Mouse (Mus musculus) MEL (cell line): Measurements from ENCODE around the gene Eaf1. TPM values are rescaled to one million over a fixed set of nuclear protein-coding genes. Genes with fewer than 3 reads are reported as not detected.

Source experiments
- DNase-seq: peaks from one replicate; pipeline ENCODE4 v3.0.0; 2011; ENCODE audit warnings: low read depth, low spot score
- H3K27ac ChIP-seq: 2 replicates; pipeline ENCODE4 v1.5.1; 2012; ENCODE audit warnings: low read depth, mild to moderate bottlenecking, control low read depth, low read length, moderate library complexity; ENCODE audit not compliant: control insufficient read depth
- H3K27me3 ChIP-seq, 2 experiments: fragments of 150-350 bp in 1 of 2; sonication (generic) in 1 of 2; 2 replicates each; pipeline ENCODE4 v1.6.1; 2012; ENCODE audit warnings: low read length in 2 of 2, mild to moderate bottlenecking in 2 of 2, improper control_type of control experiment in 1 of 2, moderate library complexity in 1 of 2; ENCODE audit not compliant: insufficient read depth in 2 of 2, control insufficient read depth in 1 of 2
- H3K36me3 ChIP-seq, 2 experiments: 2 replicates each; pipeline ENCODE4 v1.6.1; 2012 to 2014; ENCODE audit warnings: low read length in 2 of 2, improper control_type of control experiment in 1 of 2, inconsistent platforms in 1 of 2, mild to moderate bottlenecking in 1 of 2; ENCODE audit not compliant: insufficient read depth in 2 of 2, control insufficient read depth in 1 of 2
- H3K4me1 ChIP-seq, 2 experiments: fragments of 150-350 bp in 1 of 2; sonication (generic) in 1 of 2; 2 replicates each; pipeline ENCODE4 v1.6.1; 2012; ENCODE audit warnings: low read length in 2 of 2, improper control_type of control experiment in 1 of 2, mild to moderate bottlenecking in 1 of 2; ENCODE audit not compliant: insufficient read depth in 2 of 2, control insufficient read depth in 1 of 2
- H3K4me3 ChIP-seq, 2 experiments: fragments of 150-350 bp in 1 of 2; sonication (generic) in 1 of 2; 2 replicates each; pipeline ENCODE4 v1.5.1; 2012; ENCODE audit warnings: low read depth in 2 of 2, low read length in 2 of 2, mild to moderate bottlenecking in 2 of 2, moderate library complexity in 2 of 2, control low read depth in 1 of 2, improper control_type of control experiment in 1 of 2; ENCODE audit not compliant: control insufficient read depth in 1 of 2, insufficient read depth in 1 of 2
- H3K79me2 ChIP-seq: 2 replicates; pipeline ENCODE4 v1.6.1; 2012; ENCODE audit warnings: mild to moderate bottlenecking, low read length, moderate library complexity; ENCODE audit not compliant: control insufficient read depth, poor library complexity, insufficient read depth
- H3K9ac ChIP-seq: 2 replicates; pipeline ENCODE4 v1.6.1; 2012; ENCODE audit warnings: low read depth, mild to moderate bottlenecking, control low read depth, low read length, moderate library complexity; ENCODE audit not compliant: control insufficient read depth, poor library complexity, severe bottlenecking
- H3K9me3 ChIP-seq: fragments of 150-350 bp; sonication (generic); replicated peaks from 2 replicates; pipeline ENCODE4 v1.6.1; 2012; ENCODE audit warnings: mild to moderate bottlenecking, low read length, improper control_type of control experiment, moderate library complexity; ENCODE audit not compliant: insufficient read depth
- CHD1 ChIP-seq: IDR thresholded peaks from 2 replicates; pipeline ENCODE4 v1.6.1; 2012; ENCODE audit warnings: low read depth, mild to moderate bottlenecking, inconsistent platforms, low read length, improper control_type of control experiment
- ELF1 ChIP-seq: IDR thresholded peaks from 2 replicates; pipeline ENCODE4 v1.6.1; 2014; ENCODE audit warnings: low read depth, mild to moderate bottlenecking, inconsistent platforms, low read length, improper control_type of control experiment, moderate library complexity
- ETS1 ChIP-seq: IDR thresholded peaks from 2 replicates; pipeline ENCODE4 v1.6.1; 2012; ENCODE audit warnings: low read depth, mild to moderate bottlenecking, inconsistent platforms, low read length, improper control_type of control experiment, moderate library complexity
- GATA1 ChIP-seq: IDR thresholded peaks from 2 replicates; pipeline ENCODE4 v1.6.1; 2011; ENCODE audit warnings: low read depth, low read length, improper control_type of control experiment
- KAT2A ChIP-seq: conservative IDR thresholded peaks from 2 replicates; pipeline ENCODE4 v1.6.1; 2012; ENCODE audit warnings: low read depth, low read length, improper control_type of control experiment, inconsistent platforms
- MAX ChIP-seq: IDR thresholded peaks from 2 replicates; pipeline ENCODE4 v1.6.1; 2011; ENCODE audit warnings: low read length, improper control_type of control experiment
- MAZ ChIP-seq: IDR thresholded peaks from 2 replicates; pipeline ENCODE4 v1.6.1; 2012; ENCODE audit warnings: low read depth, mild to moderate bottlenecking, inconsistent platforms, low read length, improper control_type of control experiment
- POLR2AphosphoS5 ChIP-seq: IDR thresholded peaks from 2 replicates; pipeline ENCODE4 v1.6.1; 2012; ENCODE audit warnings: low read depth, borderline replicate concordance, mild to moderate bottlenecking, inconsistent platforms, low read length, moderate library complexity, mixed read lengths
- RCOR1 ChIP-seq: IDR thresholded peaks from 2 replicates; pipeline ENCODE4 v1.6.1; 2012; ENCODE audit warnings: low read depth, mild to moderate bottlenecking, inconsistent platforms, low read length, improper control_type of control experiment
- TAL1 ChIP-seq: IDR thresholded peaks from 2 replicates; pipeline ENCODE4 v1.6.1; 2012; ENCODE audit warnings: mild to moderate bottlenecking, inconsistent platforms, low read length, moderate library complexity, mixed read lengths
- TCF12 ChIP-seq: IDR thresholded peaks from 2 replicates; pipeline ENCODE4 v1.6.1; 2014; ENCODE audit warnings: low read depth, mild to moderate bottlenecking, inconsistent platforms, low read length, improper control_type of control experiment, moderate library complexity
- USF1 ChIP-seq: IDR thresholded peaks from 2 replicates; pipeline ENCODE4 v1.6.1; 2014; ENCODE audit warnings: low read depth, mild to moderate bottlenecking, inconsistent platforms, low read length, improper control_type of control experiment, moderate library complexity
- USF2 ChIP-seq, 2 experiments: IDR thresholded peaks; 2 replicates each; pipeline ENCODE4 v1.6.1; 2011 to 2012; ENCODE audit warnings: improper control_type of control experiment in 2 of 2, low read length in 2 of 2, borderline replicate concordance in 1 of 2, inconsistent platforms in 1 of 2, low read depth in 1 of 2, mild to moderate bottlenecking in 1 of 2; ENCODE audit not compliant: insufficient read depth in 1 of 2
- ZKSCAN1 ChIP-seq: IDR thresholded peaks from 2 replicates; pipeline ENCODE4 v1.6.1; 2012; ENCODE audit warnings: low read depth, mild to moderate bottlenecking, inconsistent platforms, low read length, improper control_type of control experiment, moderate library complexity
- ZNF384 ChIP-seq: IDR thresholded peaks from 2 replicates; pipeline ENCODE4 v1.6.1; 2012; ENCODE audit warnings: low read depth, mild to moderate bottlenecking, inconsistent platforms, low read length, improper control_type of control experiment
- polyA plus RNA-seq, 2 experiments: library from polyadenylated mRNA; stranded (reverse) in 1 of 2; unstranded in 1 of 2; fragments of >175 nt in 1 of 2; fragments of >200 nt in 1 of 2; gene quantifications; 2 replicates each; pipeline versions ENCODE4 v1.2.1 to v1.2.4; 2012; ENCODE audit warnings: low replicate concordance in 2 of 2, low read depth in 1 of 2; ENCODE audit not compliant: insufficient read length in 2 of 2, insufficient read depth in 1 of 2, missing spikeins in 1 of 2
- total RNA-seq: library from RNA; depleted of rRNA; stranded (reverse); fragments of 300-350 nt; gene quantifications from 2 replicates; pipeline ENCODE4 v1.2.3, GENCODE M21; 2012; rRNA removed

The Eaf1 gene
- total and polyA plus RNA-seq, 3 experiments = 50.6 to 67.2 TPM; not detected in 1

GRCm38 (mm10) chr14:31557784-31558183, 63.6 kb downstream of the Eaf1 start:
- Histone ChIP-seq H3K9me3 (no peaks in the 10 kb centered on the region), H3K4me3 (no peak overlapping the region), H3K4me1 (peaks cover 0 to 10% of the 10 kb centered on the region in 2 experiments; a peak in 2 of 4 replicates), H3K79me2 (no peaks in the 10 kb centered on the region), H3K27me3 (peaks cover 0 to 3% of the 10 kb centered on the region in 2 experiments; a peak in 2 of 4 replicates), H3K9ac (no peak overlapping the region), H3K27ac (no peak overlapping the region), H3K36me3 (peaks cover 0 to 4% of the 10 kb centered on the region in 2 experiments; a peak in 2 of 4 replicates)
- DNase-seq = no peak
- TF ChIP-seq CHD1 = no peak
- no peak for TF ChIP-seq TAL1
- no peak for TF ChIP-seq POLR2AphosphoS5
- no peak for TF ChIP-seq MAX
- no peak for TF ChIP-seq GATA1
- no peak for TF ChIP-seq USF2 (IDR thresholded peaks at IDR 0.05; ENCODE audit: borderline replicate concordance in 1 of 2, insufficient read depth in 1 of 2, low read depth in 1 of 2, low read length in 2 of 2)
- TF ChIP-seq ZKSCAN1 = no peak
- no peak for TF ChIP-seq MAZ
- TF ChIP-seq KAT2A = no peak
- no peak for TF ChIP-seq ETS1

- Histone ChIP-seq H3K4me3 (no peak overlapping the region), H3K9me3 (no peaks in the 10 kb centered on the region), H3K27ac (no peak overlapping the region), H3K9ac (no peak overlapping the region), H3K79me2 (no peaks in the 10 kb centered on the region), H3K36me3 (peaks cover 0 to 4% of the 10 kb centered on the region in 2 experiments; a peak in 2 of 4 replicates), H3K4me1 (peaks cover 0 to 10% of the 10 kb centered on the region in 2 experiments; a peak in 2 of 4 replicates), H3K27me3 (no peaks in the 10 kb centered on the region; a peak in 2 of 4 replicates)
- TF ChIP-seq ELF1 (no peak), ETS1 (no peak), CHD1 (no peak), USF1 (no peak), ZNF384 (no peak), RCOR1 (no peak), TCF12 (no peak)
- DNase-seq = no peak
These were observed 65.0 kb downstream of the Eaf1 start for GRCm38 (mm10) chr14:31559216-31559615.

Other genes with a start within 250 kb of the Eaf1 start
- 6.0 and 6.7 TPM in 2 replicates for gene Phf7, start 243.1 kb upstream of the Eaf1 start, total RNA-seq
- 1 to 10 TPM in 1 of 2 experiments, not detected in 1; 7.6 TPM for gene Phf7, start 243.1 kb upstream of the Eaf1 start, polyA plus RNA-seq
- gene Bap1, start 242.9 kb upstream of the Eaf1 start, total RNA-seq = 70.1 and 85.4 TPM in 2 replicates
- gene Bap1, start 242.9 kb upstream of the Eaf1 start, polyA plus RNA-seq = 100 to 1,000 TPM; 112 to 177 TPM
- gene Dnah1, start 170.5 kb upstream of the Eaf1 start, total RNA-seq = 0.03 and 0.04 TPM in 2 replicates
- gene Dnah1, start 170.5 kb upstream of the Eaf1 start, polyA plus RNA-seq = under 1 TPM in 1 of 2 experiments, not detected in 1; 0.11 TPM
- gene Capn7, start 157.8 kb upstream of the Eaf1 start, total RNA-seq = 23.2 and 24.9 TPM in 2 replicates
- gene Capn7, start 157.8 kb upstream of the Eaf1 start, polyA plus RNA-seq = 10 to 100 TPM; 30.0 to 83.7 TPM
- 0.19 and 0.36 TPM in 2 replicates for gene Sh3bp5, start 58.3 kb upstream of the Eaf1 start, total RNA-seq
- 1 to 10 TPM in 1 of 2 experiments, not detected in 1; 1.0 TPM for gene Sh3bp5, start 58.3 kb upstream of the Eaf1 start, polyA plus RNA-seq
- gene Mettl6, start 641 bp downstream of the Eaf1 start, total RNA-seq = 35.6 TPM in 2 replicates
- 10 to 100 TPM in 1 of 2 experiments, not detected in 1; 39.2 TPM for gene Mettl6, start 641 bp downstream of the Eaf1 start, polyA plus RNA-seq
- gene Colq, start 96.9 kb downstream of the Eaf1 start, total RNA-seq = not detected in 2 replicates
- gene Colq, start 96.9 kb downstream of the Eaf1 start, polyA plus RNA-seq = not detected
- gene Gm49387, start 146.5 kb downstream of the Eaf1 start, total RNA-seq = not detected in 2 replicates
- gene Gm49387, start 146.5 kb downstream of the Eaf1 start, polyA plus RNA-seq = under 1 TPM in 1 of 2 experiments, not detected in 1; 0.14 TPM
- gene Btd, start 146.6 kb downstream of the Eaf1 start, total RNA-seq = 7.2 and 8.4 TPM in 2 replicates
- gene Btd, start 146.6 kb downstream of the Eaf1 start, polyA plus RNA-seq = 10 to 100 TPM in 1 of 2 experiments, not detected in 1; 12.9 TPM
- 7.7 and 9.2 TPM in 2 replicates for gene Hacl1, start 146.9 kb downstream of the Eaf1 start, total RNA-seq
- 10 to 100 TPM in 1 of 2 experiments, not detected in 1; 13.3 TPM for gene Hacl1, start 146.9 kb downstream of the Eaf1 start, polyA plus RNA-seq